Mouse (Mus musculus) stomach, embryonic 15.5 days (tissue): ENCODE measurements around the gene Kcnd3. TPM values are rescaled to one million over a fixed set of nuclear protein-coding genes. Genes with fewer than 3 reads are reported as not detected.

ENCODE experiments used
- ATAC-seq: fragments of 200-750 bp; cut with Nextera tagmentation; 2 replicates; pipeline ENCODE4 v1.8.0; 2017; ENCODE audit warnings: low read depth, moderate number of reproducible peaks, moderate TSS enrichment; ENCODE audit not compliant: insufficient read depth, low FRiP score
- H3K27ac ChIP-seq: fragments of 300-500 bp; sonication (generic); 2 replicates; pipeline ENCODE4 v1.5.1; 2015; ENCODE audit warnings: mild to moderate bottlenecking, inconsistent platforms
- H3K27me3 ChIP-seq: fragments of 300-500 bp; sonication (generic); replicated peaks from 2 replicates; pipeline ENCODE4 v1.6.1; 2015; ENCODE audit warnings: inconsistent platforms
- H3K36me3 ChIP-seq: fragments of 300-500 bp; sonication (generic); 2 replicates; pipeline ENCODE4 v1.6.1; 2015; ENCODE audit warnings: inconsistent platforms
- H3K4me1 ChIP-seq: fragments of 300-500 bp; sonication (generic); 2 replicates; pipeline ENCODE4 v1.6.1; 2015; ENCODE audit warnings: inconsistent platforms
- H3K4me2 ChIP-seq: fragments of 300-500 bp; sonication (generic); 2 replicates; pipeline ENCODE4 v1.6.1; 2015; ENCODE audit warnings: mild to moderate bottlenecking, inconsistent platforms
- H3K4me3 ChIP-seq: fragments of 300-500 bp; sonication (generic); replicated peaks from 2 replicates; pipeline ENCODE4 v1.5.1; 2015; ENCODE audit warnings: inconsistent platforms
- H3K9ac ChIP-seq: fragments of 300-500 bp; sonication (generic); 2 replicates; pipeline ENCODE4 v1.6.1; 2015; ENCODE audit warnings: inconsistent platforms
- H3K9me3 ChIP-seq: fragments of 300-500 bp; sonication (generic); 2 replicates; pipeline ENCODE4 v1.6.1; 2016; ENCODE audit warnings: inconsistent platforms
- WGBS: fragments of 180-500 bp; shearing (Covaris S2); methylation state at CpG from one replicate; pipeline ENCODE4 v1.1.7; 2015; 5-methylcytosine and 5-hydroxymethylcytosine counted together
- polyA plus RNA-seq: library from polyadenylated mRNA; unstranded; fragments of >200 nt; fragmentation: Nextera tagmentation; extraction: Ambion mirVana; gene quantifications from 2 replicates; pipeline ENCODE4 v1.2.1, GENCODE M21; 2015

Gene Kcnd3
- polyA plus RNA-seq, 1 experiment from 2014 or later = 6.2 TPM

- H3K27me3 ChIP-seq = no peaks in the 10 kb centered on the region
- no peak overlapping the region for H3K9ac ChIP-seq
- H3K36me3 ChIP-seq = no peaks in the 10 kb centered on the region
- 75% methylated on average over 3 of the region's 3 CpGs for WGBS
- no peaks in the 10 kb centered on the region for H3K4me1 ChIP-seq
- no peak overlapping the region for H3K4me2 ChIP-seq
- no peak for ATAC-seq
- H3K9me3 ChIP-seq = no peaks in the 10 kb centered on the region
- H3K4me3 ChIP-seq = no peak overlapping the region
- H3K27ac ChIP-seq = no peak overlapping the region
Measured at GRCm38 (mm10) chr3:105608857-105609256, 156.7 kb downstream of the Kcnd3 start.

DNA sequence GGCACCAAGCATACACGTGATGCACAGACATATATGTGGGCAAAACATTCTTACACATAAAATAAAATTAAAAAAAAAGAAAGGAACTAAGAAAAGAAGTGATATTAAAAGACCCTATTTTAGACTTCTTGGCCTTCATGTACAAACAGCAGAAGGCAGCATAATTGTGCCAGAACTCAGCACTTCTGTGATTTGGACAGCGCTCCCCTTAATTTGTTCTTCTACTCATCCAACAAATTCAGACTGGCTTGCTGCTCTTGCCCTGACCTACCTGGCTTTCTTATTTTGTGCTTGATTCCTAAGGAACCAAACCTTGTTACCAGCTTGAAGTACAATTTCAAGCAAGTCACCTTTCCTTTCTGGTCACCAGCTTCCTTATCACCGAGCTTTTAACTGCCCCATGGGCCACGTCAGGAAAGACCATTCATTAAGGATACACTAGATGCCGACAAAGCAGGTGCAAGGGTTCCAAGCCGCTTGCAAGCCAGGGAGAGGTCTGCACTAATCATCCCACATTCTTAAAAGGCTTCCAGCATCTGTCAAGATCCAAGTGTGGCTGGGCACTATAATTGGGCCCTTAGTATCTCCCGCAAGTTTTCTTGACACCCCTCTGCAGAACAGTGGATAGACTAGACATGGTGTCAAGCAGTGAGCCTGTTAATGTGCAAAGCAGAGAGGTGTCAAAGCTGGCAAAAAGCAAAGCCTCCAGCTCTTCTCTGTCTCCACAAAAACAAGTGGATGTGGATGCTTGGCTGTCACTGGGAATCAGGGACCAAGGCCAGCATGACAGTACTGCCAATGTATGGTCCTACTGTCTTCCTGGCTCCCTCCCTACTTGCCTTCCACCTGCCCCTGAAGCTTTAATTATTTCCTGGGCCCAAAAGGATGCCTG, 159.6 kb downstream of the Kcnd3 start:
- Histone ChIP-seq H3K9ac (no peak overlapping the region), H3K4me1 (no peaks in the 10 kb centered on the region), H3K9me3 (no peaks in the 10 kb centered on the region), H3K27ac (no peak overlapping the region), H3K36me3 (no peaks in the 10 kb centered on the region), H3K27me3 (no peaks in the 10 kb centered on the region), H3K4me3 (no peak overlapping the region), H3K4me2 (no peak overlapping the region)
- ATAC-seq = no peak
- WGBS = 74% methylated on average over 7 of the region's 7 CpGs

DNA sequence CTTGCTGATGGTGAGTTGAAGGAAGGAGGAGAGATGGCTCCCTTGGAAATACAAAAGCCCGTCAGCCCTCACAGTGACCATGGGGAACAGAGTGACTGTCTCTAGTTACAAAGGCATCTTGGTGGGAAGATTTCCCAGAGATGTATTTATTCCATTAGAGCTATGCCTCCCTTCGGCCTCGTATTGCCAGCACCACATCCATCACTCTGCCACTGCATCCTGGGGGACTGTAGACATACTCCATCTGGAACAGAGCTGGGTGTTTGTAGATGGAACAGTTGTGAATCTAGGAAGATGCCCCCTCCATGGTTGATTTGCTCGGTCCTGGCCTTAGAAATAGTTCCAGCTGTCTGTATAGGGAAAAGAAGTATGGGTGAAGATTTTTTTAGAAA, 160.3 kb downstream of the Kcnd3 start:
- no peak overlapping the region for H3K27ac ChIP-seq
- no peaks in the 10 kb centered on the region for H3K4me1 ChIP-seq
- H3K36me3 ChIP-seq = no peaks in the 10 kb centered on the region
- 43% methylated on average over 4 of the region's 4 CpGs for WGBS
- H3K9ac ChIP-seq = no peak overlapping the region
- no peaks in the 10 kb centered on the region for H3K9me3 ChIP-seq
- no peak overlapping the region for H3K4me3 ChIP-seq
- H3K4me2 ChIP-seq = no peak overlapping the region
- H3K27me3 ChIP-seq = no peaks in the 10 kb centered on the region
- ATAC-seq = no peak

DNA sequence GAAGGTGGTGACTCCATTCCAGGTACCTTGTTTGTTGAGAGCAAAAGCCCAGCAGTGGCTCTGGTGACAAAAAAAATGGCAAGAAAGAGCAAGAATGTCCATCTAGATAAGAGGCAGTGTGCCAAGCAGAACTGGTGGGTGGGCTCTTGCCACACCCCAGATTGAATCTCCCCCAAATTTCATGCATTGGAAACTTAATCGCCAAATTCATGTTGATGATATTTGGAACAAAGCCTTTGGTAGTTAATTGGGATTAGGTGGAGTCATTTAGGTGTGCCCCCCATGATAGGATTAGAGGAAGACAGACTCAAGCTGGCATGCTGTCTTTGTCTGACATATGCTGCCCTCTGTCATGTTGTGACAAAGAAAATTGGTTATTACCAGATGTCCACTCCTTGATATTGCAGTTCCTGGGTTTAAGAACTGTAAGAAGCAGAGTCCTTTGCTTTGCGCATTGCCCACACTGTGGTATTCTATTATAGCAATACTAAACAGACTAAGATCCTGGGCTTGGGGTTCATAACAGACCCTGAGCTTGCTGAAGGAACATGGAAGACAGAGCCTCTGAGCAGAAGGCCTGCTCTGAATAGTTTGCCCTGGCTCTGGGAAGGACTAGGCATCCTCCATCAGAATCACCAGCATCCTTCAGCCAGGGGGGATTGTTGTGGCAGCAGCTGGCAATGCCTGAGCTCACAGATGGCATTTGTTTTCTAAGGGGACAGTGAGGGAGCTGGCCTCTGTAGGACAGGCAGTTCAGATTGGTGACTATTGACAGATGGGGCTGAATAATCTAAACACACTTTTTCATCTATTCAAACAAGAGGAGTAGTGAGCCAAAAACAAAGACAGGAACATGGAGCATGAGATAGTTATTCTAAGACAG, 165.0 kb downstream of the Kcnd3 start:
- no peaks in the 10 kb centered on the region for H3K9me3 ChIP-seq
- no peak overlapping the region for H3K4me2 ChIP-seq
- no peaks in the 10 kb centered on the region for H3K27me3 ChIP-seq
- H3K4me1 ChIP-seq = no peaks in the 10 kb centered on the region
- no peak overlapping the region for H3K9ac ChIP-seq
- no peak overlapping the region for H3K27ac ChIP-seq
- no peak overlapping the region for H3K4me3 ChIP-seq
- WGBS = 91% methylated on average over 2 of the region's 2 CpGs
- H3K36me3 ChIP-seq = no peaks in the 10 kb centered on the region
- no peak for ATAC-seq

GRCm38 (mm10) chr3:105621154-105621553, 169.0 kb downstream of the Kcnd3 start:
- WGBS = 58% methylated on average over 8 of the region's 8 CpGs
- no peaks in the 10 kb centered on the region for H3K36me3 ChIP-seq
- H3K4me3 ChIP-seq = no peak overlapping the region
- H3K9me3 ChIP-seq = no peaks in the 10 kb centered on the region
- no peak overlapping the region for H3K4me2 ChIP-seq
- no peak for ATAC-seq
- H3K27ac ChIP-seq = no peak overlapping the region
- H3K4me1 ChIP-seq = no peaks in the 10 kb centered on the region
- H3K9ac ChIP-seq = no peak overlapping the region
- no peaks in the 10 kb centered on the region for H3K27me3 ChIP-seq

- H3K27ac ChIP-seq = no peak overlapping the region
- WGBS = 49% methylated on average over 4 of the region's 4 CpGs
Measured at GRCm38 (mm10) chr3:105623137-105623536, 171.0 kb downstream of the Kcnd3 start.

GRCm38 (mm10) chr3:105625961-105626360, 173.8 kb downstream of the Kcnd3 start:
- no peak for ATAC-seq
- Histone ChIP-seq H3K4me1 (no peaks in the 10 kb centered on the region), H3K4me3 (no peak overlapping the region), H3K4me2 (no peak overlapping the region), H3K27ac (no peak overlapping the region), H3K9me3 (no peaks in the 10 kb centered on the region), H3K27me3 (no peaks in the 10 kb centered on the region), H3K36me3 (no peaks in the 10 kb centered on the region), H3K9ac (no peak overlapping the region)
- WGBS = 89% methylated on average over 2 of the region's 2 CpGs

More at GRCm38 (mm10) chr3:105623137-105623536, 171.0 kb downstream of the Kcnd3 start:
- no peaks in the 10 kb centered on the region for H3K27me3 ChIP-seq
- no peak overlapping the region for H3K4me2 ChIP-seq
- no peak overlapping the region for H3K9ac ChIP-seq
- no peak for ATAC-seq
- no peaks in the 10 kb centered on the region for H3K4me1 ChIP-seq
- no peak overlapping the region for H3K4me3 ChIP-seq
- no peaks in the 10 kb centered on the region for H3K9me3 ChIP-seq
- H3K36me3 ChIP-seq = no peaks in the 10 kb centered on the region

DNA sequence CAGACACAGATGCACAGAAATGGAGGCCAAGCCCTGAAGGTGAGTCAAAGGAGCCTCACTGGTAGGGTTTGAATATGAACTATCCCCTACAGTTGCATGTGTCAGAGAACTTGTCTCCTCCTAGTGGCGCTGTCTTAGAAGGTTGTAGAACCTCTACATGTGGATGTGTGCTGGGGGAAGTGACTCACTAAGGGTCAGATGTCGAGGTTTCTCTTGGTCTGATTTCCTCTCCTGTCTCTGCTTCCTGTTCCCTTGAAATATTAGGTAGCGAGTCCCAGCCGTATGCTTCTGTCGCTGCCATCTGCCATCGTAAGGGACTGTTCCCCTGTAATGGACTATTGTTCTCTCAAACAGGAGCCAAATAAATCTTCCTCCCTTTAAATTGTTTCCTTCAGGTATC, 175.1 kb downstream of the Kcnd3 start:
- no peak overlapping the region for H3K4me2 ChIP-seq
- H3K4me3 ChIP-seq = no peak overlapping the region
- 67% methylated on average over 6 of the region's 6 CpGs for WGBS
- no peaks in the 10 kb centered on the region for H3K4me1 ChIP-seq
- no peaks in the 10 kb centered on the region for H3K9me3 ChIP-seq
- H3K27ac ChIP-seq = no peak overlapping the region
- no peaks in the 10 kb centered on the region for H3K36me3 ChIP-seq
- ATAC-seq = no peak
- H3K9ac ChIP-seq = no peak overlapping the region
- no peaks in the 10 kb centered on the region for H3K27me3 ChIP-seq

GRCm38 (mm10) chr3:105632296-105632695, 180.2 kb downstream of the Kcnd3 start:
- Histone ChIP-seq H3K27me3 (no peaks in the 10 kb centered on the region), H3K9ac (no peak overlapping the region), H3K9me3 (no peaks in the 10 kb centered on the region), H3K27ac (no peak overlapping the region), H3K36me3 (no peaks in the 10 kb centered on the region), H3K4me3 (no peak overlapping the region), H3K4me1 (0 out of 2 replicates have a peak, but pooled peaks cover 7% of the 10 kb centered on the region), H3K4me2 (no peak overlapping the region)
- ATAC-seq = no peak
- WGBS = 59% methylated on average over 2 of the region's 2 CpGs

DNA sequence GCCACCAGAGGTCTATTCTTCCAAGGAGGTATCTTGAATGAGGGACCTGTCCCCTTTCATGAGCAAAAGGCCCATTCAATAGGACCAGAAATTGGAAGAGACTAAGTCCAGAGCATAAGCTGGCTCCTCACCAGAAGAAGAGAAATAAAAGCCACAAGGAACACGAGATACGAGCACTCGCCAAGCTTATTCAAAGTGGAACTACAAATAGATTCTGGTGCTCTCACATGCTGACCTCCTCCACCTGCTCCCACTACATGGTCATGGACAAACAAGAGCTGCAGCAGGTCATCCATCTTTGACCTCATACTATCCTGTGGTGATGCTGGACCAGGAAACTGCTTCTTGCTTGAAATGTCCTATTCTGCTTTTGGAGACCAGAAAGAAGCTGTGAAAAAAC, 180.9 kb downstream of the Kcnd3 start:
- Histone ChIP-seq H3K9me3 (no peaks in the 10 kb centered on the region), H3K9ac (no peak overlapping the region), H3K27me3 (no peaks in the 10 kb centered on the region), H3K4me3 (no peak overlapping the region), H3K36me3 (no peaks in the 10 kb centered on the region), H3K4me1 (0 out of 2 replicates have a peak, but pooled peaks cover 7% of the 10 kb centered on the region), H3K27ac (no peak overlapping the region), H3K4me2 (no peak overlapping the region)
- no peak for ATAC-seq
- whole genome bisulfite sequencing = 83% methylated on average over 3 of the region's 3 CpGs

DNA sequence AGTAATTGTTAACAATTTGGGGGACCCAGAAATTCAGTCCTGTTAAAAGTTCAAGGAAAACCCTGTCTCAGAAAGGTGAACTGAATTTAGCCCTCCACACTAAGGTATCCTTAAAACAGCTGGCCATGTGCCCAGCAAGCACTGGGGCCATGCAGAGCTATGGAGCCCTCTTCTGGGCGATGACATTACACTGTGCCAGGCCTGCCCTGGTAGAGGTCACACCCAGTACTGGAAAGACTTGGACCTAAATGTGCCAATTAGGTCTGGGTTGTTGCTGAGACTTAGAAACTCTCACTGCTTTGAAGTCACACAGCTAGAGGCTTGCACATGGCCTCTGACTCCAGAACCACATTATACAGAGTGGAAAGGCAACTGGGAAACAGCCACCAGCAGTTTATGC, 190.1 kb downstream of the Kcnd3 start:
- Histone ChIP-seq H3K4me3 (no peak overlapping the region), H3K9ac (no peak overlapping the region), H3K9me3 (no peaks in the 10 kb centered on the region), H3K4me2 (no peak overlapping the region), H3K36me3 (no peaks in the 10 kb centered on the region), H3K27ac (no peak overlapping the region), H3K4me1 (no peaks in the 10 kb centered on the region), H3K27me3 (no peaks in the 10 kb centered on the region)
- ATAC-seq = no peak
- 51% methylated on average over 1 of the region's 1 CpGs for WGBS

- H3K36me3 ChIP-seq = no peaks in the 10 kb centered on the region
- H3K27ac ChIP-seq = no peak overlapping the region
- 72% methylated on average over 5 of the region's 5 CpGs for WGBS
- no peak overlapping the region for H3K4me2 ChIP-seq
- H3K27me3 ChIP-seq = no peaks in the 10 kb centered on the region
- H3K4me3 ChIP-seq = no peak overlapping the region
- H3K9me3 ChIP-seq = no peaks in the 10 kb centered on the region
- H3K9ac ChIP-seq = no peak overlapping the region
- H3K4me1 ChIP-seq = no peaks in the 10 kb centered on the region
- no peak for ATAC-seq
Measured at GRCm38 (mm10) chr3:105643566-105643965, 191.4 kb downstream of the Kcnd3 start.
